Mouse (Mus musculus) neural tube, embryonic 10.5 days (tissue): ENCODE results near the gene Aip.
"Not testable (repeated sequence)": the region's sequence is repeated elsewhere in the genome, so short reads cannot be mapped to it uniquely, and the experiment has no call there.

ENCODE experiments used
- DNase-seq: peaks from one replicate; pipeline ENCODE4 v3.0.0-alpha.2; 2017; ENCODE audit warnings: low spot score; ENCODE audit errors: extremely low spot score

Aip gene

DNA sequence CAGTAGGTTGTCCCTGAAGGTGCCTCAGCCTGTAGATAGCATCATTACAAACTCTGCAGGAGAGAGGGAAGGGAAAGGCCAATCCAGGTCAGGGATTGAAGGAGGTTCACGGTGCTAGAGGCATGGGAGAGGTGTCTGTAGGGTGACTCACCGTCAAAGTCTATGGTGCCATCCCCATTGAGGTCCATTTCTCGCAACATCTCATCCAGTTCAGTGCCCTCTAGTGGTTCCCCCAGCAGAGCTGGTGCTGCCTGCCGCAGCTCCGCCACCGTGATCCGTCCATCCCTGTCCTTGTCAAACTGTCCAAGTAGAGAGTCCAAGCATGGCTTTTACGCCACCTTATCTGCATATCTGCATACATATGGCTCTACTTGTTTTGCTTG lies 10.3 kb upstream of the Aip start:
- not testable (repeated sequence) for DNase-seq

DNA sequence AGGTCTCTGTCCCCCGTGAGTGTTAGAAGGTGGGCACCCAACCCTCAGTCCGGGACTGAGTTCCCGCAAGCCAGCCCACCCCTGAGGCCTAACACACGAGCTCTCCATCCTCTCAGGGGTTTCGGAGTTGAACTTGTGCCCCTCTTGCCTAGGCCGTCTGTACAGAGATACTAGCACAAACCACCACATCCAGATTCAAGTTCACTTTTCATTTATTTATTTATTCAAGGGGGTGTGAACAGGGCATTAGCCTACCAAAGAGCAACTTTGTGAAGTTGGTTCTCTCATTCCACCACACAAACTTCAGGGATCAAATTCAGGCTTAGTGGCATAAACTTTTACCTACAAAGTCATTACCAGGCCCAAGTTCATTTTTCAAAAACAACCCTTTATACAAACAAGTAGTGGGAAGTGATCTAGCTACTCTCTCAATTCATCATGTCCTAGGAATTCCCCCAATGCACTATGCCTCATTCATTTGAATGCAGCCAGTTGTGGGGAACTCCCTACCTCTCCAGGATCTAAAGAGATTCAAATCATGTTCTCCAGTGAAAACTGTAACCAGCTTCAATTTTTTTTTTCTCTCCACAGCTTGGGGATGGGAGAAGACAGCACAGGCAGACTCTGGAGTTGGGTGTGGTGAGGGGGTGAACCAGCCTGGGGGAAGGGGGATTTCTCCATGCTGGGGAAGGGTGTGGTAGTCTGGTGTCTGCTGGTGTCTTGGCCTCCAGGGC lies 9.7 kb upstream of the Aip start:
- DNase-seq = not testable (repeated sequence)

DNA sequence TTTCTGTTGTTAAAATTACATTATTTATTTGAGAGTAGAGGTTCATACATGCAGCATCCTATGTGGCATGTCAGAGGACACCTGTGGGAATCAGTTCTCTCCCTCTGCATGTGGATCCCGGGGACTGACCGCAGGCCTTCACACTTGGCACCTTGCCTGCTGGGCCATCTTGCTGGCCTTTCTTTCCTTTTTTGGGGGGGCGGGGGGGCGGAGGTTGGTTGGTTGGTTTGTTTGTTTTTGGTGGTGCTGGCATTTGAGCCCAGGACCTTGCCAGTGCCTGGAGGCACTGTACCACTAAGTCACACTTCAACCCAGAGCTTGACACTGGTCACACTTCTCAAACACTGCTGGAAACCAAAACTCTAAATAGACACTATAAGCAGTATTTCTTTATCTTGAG lies 8.7 kb upstream of the Aip start:
- DNase-seq = no peak

DNA sequence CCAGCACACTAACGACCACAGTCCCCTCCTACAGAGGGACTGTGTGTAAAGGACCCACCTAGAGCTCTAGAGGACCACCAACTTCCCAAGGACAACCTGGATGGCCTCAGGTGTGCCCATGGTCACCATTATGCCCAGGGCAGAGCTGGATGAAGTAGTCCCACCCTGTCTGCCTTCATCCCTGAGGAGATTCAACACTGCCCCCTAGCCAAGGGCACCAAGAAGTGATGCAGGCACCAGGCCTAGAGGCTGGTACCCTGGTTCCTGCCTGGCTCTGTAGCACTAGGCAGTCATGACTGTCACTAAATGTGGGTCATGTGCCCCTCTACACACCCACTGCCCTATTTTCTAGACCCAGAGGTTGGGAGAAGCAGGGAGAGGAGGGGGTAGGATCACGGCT lies 6.1 kb upstream of the Aip start:
- no peak for DNase-seq

DNA sequence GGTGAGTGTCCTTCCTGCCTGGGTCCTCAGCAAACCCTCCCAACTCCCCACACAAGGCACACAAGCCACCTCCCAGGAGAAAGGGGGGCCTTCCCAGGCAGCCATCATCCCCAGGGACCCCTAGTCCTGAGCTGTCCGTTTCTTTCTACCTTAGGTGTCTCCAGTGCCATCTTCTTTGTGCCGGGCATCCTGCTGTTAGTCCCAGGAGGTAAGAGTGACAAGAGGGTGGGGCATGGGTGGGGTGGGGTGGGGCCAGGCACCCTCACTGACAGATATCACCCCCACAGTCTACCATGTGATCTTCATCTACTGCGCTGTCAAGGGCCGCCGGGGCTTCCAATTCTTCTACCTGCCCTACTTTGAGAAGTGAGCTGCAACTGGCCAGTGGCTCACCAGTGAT lies 5.4 kb upstream of the Aip start:
- no peak for DNase-seq

DNA sequence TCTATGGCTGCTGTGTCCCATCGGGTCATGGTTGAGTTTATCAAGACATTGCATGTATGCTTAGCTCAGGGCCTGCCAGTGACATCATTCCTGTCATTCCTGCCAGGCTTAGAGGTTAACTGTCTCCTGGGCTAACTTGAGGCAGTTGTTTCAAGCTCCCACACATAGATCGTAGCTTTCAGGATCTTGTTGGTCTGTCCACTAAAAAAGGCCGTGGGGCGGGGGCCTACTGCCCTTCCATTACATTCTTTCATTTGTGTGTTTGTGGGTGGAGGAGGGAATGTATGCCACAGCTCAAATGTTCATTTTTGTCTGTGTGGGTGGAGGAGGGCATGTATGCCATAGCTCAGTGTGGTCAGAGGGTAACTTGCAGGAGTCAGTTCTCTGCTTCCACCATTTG lies 4.4 kb upstream of the Aip start:
- DNase-seq = no peak

DNA sequence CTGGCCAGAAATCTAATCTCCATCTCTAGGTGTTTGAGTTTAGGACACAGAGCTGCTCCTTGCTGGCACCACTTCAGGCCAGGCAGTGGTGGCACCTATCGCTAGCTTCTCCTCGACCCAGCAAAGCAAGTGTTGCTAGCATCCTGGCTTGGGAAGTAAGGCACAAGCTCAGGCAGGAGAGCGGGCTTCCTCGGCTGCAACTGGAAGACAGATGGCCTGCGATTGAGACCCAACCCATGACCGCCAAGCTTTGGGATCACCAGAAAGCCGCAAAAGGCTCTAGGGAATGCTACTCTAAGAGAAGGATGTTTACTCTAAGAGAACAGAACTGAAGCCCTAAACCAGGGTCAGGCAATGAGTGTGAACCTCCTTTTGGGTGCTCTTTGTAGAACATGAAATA lies 3.8 kb upstream of the Aip start:
- DNase-seq = no peak

DNA sequence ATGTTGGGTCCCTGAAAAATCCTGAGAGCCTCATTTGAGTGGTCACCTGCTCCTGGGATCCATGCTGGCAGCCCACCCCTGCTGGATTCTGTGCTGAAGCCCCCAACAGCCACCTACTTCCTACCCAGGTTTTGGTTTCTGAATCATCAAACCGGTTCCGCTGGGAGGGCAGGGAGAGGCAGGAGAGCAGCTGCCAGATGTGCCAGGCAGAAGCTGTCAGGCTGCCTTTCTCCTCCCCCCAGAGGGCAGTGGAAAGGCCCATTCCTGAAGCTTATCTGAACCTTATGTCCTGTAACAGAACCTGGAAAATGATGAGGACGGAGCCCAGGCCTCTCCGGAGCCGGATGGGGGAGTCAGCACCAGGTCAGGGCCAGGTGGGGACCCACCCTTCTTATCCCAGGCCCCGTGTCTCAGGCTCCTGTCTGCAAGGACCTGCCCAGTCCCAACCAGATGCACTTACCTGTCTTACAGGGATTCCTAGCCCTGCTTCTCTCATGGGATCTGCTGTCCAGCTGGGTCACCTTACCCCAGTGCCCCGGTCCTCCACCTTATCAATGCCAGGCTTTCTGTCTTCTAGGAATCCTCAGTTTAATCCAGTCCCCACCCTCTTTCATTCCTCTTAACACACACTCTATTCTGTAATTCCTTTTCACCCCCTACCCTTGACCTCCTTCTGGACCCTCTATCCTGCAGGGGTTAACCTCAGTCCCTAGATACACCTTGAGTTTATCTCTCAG lies 1.3 kb upstream of the Aip start:
- DNase-seq = no peak

DNA sequence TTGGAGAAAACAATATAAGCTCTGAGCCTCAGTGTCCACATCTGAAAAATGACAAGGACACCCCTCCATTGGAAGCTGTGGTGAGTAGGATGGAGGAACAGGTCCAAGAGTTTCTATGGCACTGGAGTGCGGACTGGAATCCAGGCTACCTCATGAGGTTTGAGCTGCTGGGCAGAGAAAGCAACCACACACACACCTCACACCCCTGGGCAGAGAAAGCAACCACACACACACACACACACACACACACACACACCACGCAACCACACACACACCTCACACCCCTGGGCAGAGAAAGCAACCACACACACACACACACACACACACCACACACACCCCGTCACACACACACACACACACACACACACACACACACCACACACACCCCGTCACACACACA lies 390 bp downstream of the Aip start:
- DNase-seq = not testable (repeated sequence)

DNA sequence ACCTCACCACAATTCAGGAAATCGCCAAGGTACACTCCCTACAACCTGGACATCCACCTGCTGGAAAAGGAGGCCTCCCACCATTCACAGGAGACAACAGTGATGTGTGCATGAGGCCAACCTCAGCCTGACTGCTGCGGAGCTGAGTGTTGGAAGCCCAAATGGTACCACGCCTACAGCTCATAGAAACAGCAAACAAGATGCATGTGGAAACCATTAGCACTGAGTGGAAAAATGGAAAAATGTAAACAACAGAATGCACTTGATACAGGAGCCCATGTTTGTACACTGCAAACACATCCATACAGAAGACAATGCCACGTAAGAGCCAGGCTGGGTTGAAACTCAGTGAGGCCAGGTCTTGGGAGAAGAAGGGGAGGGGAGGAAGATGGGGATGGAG lies 1.2 kb downstream of the Aip start:
- DNase-seq = no peak

DNA sequence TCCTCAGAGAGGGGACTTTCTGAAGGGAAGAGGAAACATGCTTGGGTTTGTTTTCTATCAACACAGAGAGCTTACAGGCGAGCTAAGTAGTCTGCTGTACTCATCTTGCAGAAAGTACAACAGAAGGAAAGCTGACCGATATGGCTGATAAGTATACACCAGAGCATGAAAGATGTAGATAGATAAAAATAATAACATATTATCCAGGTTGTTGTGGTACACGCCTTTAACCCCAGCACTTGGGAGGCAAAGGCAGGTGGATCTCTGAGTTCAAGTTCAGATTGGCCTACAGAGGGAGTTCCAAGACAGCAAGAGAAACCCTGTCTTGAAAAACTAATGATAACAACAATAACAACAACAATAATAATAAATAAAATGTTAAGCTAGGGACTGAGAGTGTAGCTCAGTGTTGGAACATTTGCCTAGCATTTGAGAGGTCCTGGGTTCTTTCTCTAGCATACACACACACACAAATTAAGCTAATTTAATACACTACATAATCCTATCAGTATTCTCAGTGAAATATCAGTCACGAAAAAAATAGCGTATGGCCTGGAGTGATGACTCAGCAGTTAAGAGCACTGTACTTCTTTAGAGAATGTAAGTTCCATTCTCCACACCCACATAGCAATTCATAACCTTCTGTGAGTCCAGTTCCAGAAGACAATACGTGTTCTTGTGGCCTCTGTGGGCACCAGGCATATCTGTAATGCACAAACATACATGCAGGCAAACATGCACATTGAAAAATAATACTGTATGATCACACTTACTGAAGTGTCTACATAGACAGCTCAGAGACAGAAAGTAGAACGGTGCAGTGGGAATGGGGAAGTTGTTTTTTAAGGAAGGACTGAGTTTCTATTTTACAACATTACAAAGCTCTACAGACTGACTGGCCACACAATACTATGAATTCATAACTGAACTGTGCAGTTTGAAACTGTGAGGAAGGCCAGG lies 3.0 kb downstream of the Aip start:
- DNase-seq = no peak

DNA sequence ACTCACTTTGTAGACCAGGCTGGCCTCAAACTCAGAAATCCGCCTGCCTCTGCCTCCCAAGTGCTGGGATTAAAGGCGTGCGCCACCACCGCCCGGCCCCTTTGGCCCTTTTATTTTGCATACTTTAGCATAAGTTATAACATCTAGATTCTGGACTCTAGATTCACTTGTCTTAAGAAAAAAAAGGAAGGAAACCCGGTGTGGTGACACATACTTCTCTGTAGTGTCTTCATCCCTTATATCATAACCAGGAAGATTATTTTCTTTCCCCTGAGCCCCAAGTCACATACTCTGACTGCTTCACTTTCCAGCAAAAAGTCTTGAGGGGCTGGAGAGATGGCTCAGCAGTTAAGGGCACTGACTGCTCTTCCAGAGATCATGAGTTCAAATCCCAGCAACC lies 3.8 kb downstream of the Aip start:
- not testable (repeated sequence) for DNase-seq

DNA sequence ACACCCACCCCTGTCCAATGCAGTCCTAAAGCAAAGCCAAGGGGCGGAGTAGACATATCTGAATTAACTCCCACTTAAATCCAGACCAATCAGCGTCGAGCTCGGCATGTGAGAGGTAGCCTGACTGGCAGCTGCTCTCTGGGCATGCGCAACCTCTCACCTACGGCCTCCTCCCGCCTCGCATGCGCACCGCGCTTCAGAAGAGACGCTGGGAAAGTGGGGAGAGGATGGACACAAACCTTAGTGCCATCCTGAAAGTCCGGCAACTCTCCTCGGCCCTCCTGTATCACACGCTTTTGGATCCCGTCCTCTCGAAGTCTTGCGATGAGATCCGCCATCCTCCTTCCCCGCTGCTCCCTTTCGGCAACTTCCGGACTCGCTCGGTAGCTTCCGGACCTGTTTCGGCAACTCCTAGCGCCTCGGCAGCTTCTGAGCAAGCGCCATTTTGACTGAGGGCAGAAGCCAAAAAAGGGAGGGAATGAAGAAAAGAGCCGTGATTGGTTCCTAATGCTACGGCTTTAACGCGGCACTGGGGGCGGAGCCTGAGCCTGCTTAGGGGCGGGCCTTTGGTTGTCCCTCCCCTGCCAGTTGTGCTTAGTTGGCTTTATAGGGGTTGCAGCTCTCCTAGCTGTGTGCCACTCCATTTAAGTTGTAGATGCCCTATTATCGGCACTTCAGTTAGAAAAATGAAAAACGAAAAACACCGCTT lies 4.4 kb downstream of the Aip start:
- peak; percentile 96 for DNase-seq

DNA sequence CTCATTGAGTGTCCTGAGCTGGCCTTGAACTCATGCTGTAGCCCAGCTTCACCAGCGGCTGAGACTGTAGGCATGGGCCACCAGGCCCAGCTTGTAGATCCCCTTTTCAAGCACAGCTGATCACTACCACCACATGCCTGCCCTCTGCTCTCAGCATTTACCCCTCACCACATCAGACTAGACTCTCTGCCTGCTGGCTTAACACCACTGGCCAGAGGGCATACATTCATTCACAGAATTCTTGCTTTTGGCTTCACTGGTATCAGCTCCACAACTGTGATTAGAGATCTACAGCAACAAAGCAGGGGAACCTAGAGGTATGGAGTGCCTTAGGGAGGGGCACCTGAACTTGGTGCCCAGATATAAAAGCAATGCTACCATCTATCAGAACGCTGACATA lies 5.2 kb downstream of the Aip start:
- no peak for DNase-seq

DNA sequence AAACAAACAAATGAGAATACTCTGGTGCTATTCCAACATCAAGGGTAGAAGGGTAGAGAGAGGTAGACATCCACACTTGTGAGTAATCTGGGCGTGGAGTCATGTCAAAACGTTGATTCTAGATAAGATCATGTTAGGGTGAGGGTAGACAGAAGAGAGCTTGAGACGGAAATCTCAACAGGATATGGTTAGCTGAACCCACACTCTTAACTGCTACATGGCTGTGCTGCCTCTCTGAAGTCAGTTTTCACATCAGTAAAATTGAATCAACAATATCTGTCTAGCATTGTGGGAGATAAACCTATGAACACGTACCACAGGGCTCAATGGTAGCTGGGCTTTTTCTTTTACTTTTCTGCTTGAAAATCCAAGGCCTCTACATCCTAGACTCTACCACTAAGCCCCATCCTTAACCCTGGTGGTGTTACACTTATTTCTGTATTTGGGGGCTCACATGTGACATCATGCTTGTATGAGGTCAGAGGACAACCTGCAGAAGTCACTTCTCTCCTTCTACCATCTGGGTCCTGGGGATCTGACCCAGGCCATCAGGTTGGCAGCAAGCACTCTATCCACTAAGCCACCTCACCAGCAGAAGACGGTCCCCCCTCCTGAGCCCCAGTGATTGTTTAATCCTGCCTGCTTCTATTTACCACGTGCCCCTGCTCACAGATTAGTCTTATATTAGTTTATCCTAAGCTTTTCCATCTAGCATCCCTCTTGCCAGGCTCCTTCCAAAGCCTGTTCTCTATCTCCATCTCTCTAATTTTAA lies 5.8 kb downstream of the Aip start:
- DNase-seq = no peak

DNA sequence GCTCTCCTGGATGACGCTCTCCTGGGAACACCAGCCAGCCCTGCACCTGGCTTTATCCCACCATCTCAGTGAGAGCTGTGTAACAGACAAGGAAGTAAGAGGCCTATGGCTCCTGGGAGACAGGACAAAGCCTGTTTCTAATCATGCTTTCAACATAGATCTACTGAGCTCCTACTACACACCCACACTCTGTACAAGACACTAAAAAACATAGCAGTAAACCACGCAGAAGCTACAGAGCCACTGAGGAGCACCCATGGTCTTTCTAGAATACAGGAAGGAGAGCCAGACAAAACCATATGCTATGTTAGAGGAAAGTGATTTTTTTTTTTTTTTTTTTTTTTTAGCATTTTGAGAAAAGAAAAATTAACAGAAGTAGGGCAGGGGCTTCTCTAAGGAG lies 7.3 kb downstream of the Aip start:
- no peak for DNase-seq

DNA sequence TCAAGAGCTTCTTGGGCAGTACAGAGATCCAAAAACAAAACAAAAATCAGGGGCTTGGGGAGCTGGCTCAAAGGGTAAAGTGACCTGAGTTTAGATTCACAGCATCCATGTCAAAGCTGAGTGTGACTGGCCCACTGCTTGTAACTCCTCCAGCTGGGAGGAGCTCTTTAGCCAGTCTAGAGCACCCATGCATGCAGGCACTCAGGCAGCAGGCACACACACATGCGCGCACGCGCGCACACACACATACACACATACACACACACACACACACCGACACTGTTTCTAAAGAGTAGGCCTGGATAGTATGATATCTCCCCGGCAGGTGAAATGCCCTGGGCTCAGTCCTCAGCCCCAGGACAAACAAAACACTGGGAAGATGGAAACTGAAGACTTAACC lies 8.7 kb downstream of the Aip start:
- DNase-seq = no peak

DNA sequence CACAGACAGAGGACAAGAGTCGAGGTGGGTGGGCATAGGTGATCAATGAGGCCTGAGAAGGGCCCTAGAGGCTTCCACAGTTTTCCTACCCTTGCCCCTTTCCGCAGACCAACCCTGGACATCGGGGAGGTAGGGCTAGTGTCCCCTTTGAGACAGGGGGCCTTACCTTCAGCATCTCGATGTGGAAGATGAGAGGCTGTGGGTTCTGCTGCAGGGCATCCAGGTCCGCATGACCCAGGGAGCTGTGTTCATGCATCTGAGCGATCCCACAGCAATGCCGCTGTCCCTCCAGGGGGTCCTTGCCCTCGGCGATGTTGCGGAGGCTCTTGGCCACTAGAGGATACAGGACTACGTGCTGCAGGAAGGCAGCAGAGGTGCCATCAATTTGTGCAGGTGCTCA lies 9.8 kb downstream of the Aip start:
- DNase-seq = no peak

DNA sequence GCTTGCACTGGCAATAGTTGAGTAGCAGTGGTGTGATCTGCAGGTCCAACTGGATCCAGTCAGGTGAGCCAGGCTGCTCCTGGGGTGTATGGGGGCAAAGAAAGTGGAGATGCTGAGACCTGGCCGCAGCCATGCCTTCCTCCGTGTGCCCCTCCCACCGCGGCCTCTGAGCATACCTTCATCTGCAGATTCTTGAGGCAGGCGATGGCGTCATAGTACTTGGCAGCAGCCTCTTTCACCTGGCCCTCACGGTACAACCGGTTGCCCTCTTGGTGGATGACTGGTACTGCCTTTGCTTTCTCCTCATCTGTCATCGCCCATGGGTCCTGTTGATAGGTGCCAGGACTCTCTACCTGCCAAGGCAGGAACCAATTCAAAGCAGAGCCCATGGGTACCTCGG lies 10.5 kb downstream of the Aip start:
- no peak for DNase-seq

DNA sequence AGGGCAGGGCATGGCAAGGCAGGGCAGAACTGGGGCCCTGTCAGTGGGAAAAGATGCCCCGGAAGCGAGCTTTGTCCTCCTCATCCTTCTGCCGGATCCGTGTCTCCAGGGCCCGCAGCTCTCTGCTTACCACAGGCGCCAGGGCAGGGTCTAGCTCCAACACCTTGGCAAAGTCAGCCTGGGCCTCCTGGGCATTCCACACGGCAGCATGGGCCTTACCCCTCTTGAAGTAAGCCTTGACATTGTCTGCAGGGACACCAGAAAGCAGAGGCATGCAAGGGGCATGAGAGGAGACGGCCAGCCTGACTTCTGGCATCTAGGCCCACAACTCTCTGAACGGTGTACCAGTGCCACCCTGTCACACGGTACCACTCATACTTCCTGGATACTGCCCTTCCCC lies 11.1 kb downstream of the Aip start:
- no peak for DNase-seq

DNA sequence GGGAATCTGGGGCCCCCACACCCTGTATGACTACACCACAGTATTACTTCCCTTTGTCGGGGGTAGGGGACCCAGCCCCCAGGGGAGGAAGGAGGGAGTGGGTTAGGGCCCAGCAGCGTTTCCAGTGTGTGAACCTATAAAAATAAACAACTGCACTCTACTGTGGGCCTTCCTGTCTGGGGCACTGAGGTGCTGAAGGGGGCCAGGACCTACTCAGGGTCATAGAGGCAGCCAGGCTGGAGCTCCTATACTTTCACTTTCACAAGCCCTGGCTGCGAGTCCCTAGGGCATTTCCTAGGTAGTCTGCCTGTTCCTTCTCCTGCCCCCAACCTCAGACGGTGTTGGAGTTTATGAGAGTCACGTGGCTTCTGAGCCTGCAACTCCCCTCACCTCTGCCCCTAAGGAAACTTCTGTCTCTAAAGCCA lies 11.8 kb downstream of the Aip start:
- DNase-seq = no peak
